Mouse (Mus musculus) megakaryocyte, embryonic 14.5 days (primary cell): Measurements from ENCODE around the gene BC024063. TPM values are rescaled to one million over a fixed set of nuclear protein-coding genes. Genes with fewer than 3 reads are reported as not detected.
A peak's percentile ranks its signal among the peaks of the same experiment; 100 is the strongest.
"Not testable (repeated sequence)": the region's sequence is repeated elsewhere in the genome, so short reads cannot be mapped to it uniquely, and the experiment has no call there.

Experiments
- H3K27me3 ChIP-seq: replicated peaks from 2 replicates; pipeline ENCODE3; 2012; ENCODE audit warnings: inconsistent platforms
- H3K36me3 ChIP-seq: replicated peaks from 2 replicates; pipeline ENCODE3; 2012; ENCODE audit warnings: low read length, inconsistent platforms, mixed read lengths
- H3K4me1 ChIP-seq: 2 replicates; pipeline ENCODE4 v1.6.1; 2012; ENCODE audit warnings: inconsistent platforms
- H3K4me3 ChIP-seq: replicated peaks from 2 replicates; pipeline ENCODE3; 2012; ENCODE audit warnings: moderate library complexity, mild to moderate bottlenecking, inconsistent platforms
- H3K9me3 ChIP-seq: 2 replicates; pipeline ENCODE4 v1.6.1; 2012; ENCODE audit warnings: inconsistent platforms
- FLI1 ChIP-seq: IDR thresholded peaks from 2 replicates; pipeline ENCODE4 v1.6.1; 2012; ENCODE audit warnings: low read length, inconsistent platforms, mixed read lengths
- GATA1 ChIP-seq: IDR thresholded peaks from 3 replicates; pipeline ENCODE4 v1.6.1; 2012; ENCODE audit warnings: mixed read lengths, low read length, inconsistent platforms, borderline replicate concordance
- polyA plus RNA-seq: library from polyadenylated mRNA; stranded (reverse); fragments of >175 nt; gene quantifications from 2 replicates; pipeline ENCODE4 v1.2.3, GENCODE M21; 2012; ENCODE audit warnings: low replicate concordance; ENCODE audit not compliant: insufficient read depth

BC024063 gene
- polyA plus RNA-seq = not detected in 2 replicates

GRCm38 (mm10) chr10:82082728-82083621 is at the start of gene BC024063:
Gene BC024063 (plus strand): TSS chr10:82083353.
- H3K4me3 ChIP-seq = peak within 1 kb of the TSS; percentile 89
- H3K9me3 ChIP-seq, H3K36me3 ChIP-seq, H3K4me1 ChIP-seq, H3K27me3 ChIP-seq: not testable (repeated sequence)

DNA sequence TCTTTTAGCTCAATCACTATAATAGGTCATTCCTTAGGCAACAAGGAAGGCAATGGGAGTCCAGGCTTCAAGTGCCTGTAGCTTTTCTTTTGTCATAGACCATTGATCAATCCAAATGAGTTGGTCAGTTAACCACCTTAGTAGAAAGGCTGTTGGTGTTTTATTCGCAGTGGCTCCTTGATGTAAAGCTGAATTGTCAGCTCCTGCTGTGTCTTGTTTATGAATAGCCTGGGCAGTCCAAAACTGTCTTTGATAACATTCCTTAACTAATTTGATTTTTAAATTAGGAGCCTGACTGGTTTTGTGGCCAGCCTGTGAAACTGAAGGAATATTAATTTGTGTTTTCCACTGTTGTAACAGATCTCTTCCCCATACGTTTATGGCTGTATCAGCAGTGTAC is 41.0 kb upstream of the BC024063 start:
- no peaks in the 10 kb centered on the region for H3K27me3 ChIP-seq
- H3K4me1 ChIP-seq = no peaks in the 10 kb centered on the region; the same call in 1 of the 2 replicates
- TF ChIP-seq GATA1 = no peak
- no peak for TF ChIP-seq FLI1
- no peak overlapping the region for H3K4me3 ChIP-seq
- no peaks in the 10 kb centered on the region for H3K36me3 ChIP-seq
- H3K9me3 ChIP-seq = peaks cover 23% of the 10 kb centered on the region

DNA sequence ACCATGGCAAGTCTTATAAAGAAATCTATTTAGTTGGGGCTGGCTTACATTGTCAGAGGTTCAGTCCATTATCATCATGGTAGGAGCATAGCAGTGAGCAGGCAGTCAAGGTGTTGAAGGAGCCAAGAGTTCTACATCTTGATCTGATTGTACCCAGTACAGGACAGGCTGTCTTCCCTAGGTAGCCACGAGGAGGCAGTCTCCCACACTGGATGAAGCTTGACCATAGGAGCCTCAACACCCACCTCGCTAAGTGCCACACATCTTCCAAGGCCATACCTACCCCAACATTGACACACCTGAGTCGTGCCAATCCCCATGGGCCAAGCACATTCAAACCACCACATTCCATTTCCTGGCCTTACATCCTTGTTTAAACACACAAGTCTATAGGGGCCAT is 36.5 kb upstream of the BC024063 start:
- no peak for TF ChIP-seq FLI1
- TF ChIP-seq GATA1 = no peak
- peak overlapping the region; percentile 29 for H3K4me3 ChIP-seq
- H3K4me1 ChIP-seq = peaks cover 14% of the 10 kb centered on the region

DNA sequence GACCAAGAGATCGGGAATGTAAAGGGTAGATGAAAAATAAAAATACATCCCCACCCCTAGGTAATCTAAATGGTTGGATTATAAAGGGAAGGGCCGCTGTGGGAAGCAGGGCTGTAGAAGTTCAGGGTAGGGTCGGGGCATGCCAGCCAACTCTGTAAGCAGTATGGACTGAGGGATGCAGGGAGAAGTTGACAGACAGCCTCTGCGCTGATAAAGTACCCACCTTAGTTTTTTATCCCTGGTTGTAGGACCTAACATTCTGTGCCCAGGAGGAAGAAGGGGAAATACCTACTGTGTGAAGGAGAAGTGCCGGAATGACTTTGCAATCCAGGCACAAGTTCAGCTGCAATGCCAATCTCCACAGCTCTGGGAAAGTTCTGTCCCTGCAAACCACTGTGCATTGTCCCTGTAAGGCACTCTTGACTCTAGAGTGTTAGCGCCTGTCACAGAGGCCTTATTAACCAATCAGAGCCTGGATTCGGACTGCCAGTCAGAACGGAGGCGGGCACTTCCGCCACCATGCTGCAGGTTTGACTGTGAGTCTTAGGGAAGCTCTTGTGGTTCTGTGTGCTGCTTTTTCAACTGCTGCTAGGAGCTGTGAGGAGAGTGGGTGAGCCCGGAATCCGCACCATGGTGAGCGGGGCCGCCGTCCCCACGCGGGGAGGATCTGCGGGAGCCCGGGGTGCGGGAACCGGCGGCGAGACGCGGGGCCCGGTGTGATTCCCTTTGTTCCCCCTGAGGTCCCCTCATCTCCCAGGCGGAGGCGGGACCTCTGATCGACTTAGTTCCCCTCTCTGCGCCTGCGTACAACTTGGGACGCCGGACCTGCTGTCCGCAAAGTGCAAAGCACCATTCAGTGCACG is 35.3 kb upstream of the BC024063 start, which contains the start of gene Zfp873:
TSS of gene Zfp873 (plus strand) at position 527 of the 863 bp plus-strand sequence.
- TF ChIP-seq FLI1 (no peak), GATA1 (no peak)
- no peaks in the 10 kb centered on the region for H3K27me3 ChIP-seq
- peaks cover 14% of the 10 kb centered on the region for H3K4me1 ChIP-seq
- H3K9me3 ChIP-seq = peaks cover 45% of the 10 kb centered on the region
- peaks cover 21% of the 10 kb centered on the region for H3K36me3 ChIP-seq
- peak within 1 kb of the TSS; percentile 93 for H3K4me3 ChIP-seq

More for the DNA sequence above, 36.5 kb upstream of the BC024063 start:
- Histone ChIP-seq H3K36me3 (peaks cover 9% of the 10 kb centered on the region), H3K27me3 (no peaks in the 10 kb centered on the region), H3K9me3 (peaks cover 33% of the 10 kb centered on the region)

- H3K9me3 ChIP-seq = peaks cover 51% of the 10 kb centered on the region
- peaks cover 27% of the 10 kb centered on the region for H3K36me3 ChIP-seq
- not testable (repeated sequence) for H3K27me3 ChIP-seq
- H3K4me1 ChIP-seq = peaks cover 16% of the 10 kb centered on the region
- peak overlapping the region; percentile 93 for H3K4me3 ChIP-seq
These were observed 34.7 kb upstream of the BC024063 start for GRCm38 (mm10) chr10:82048460-82048804.

DNA sequence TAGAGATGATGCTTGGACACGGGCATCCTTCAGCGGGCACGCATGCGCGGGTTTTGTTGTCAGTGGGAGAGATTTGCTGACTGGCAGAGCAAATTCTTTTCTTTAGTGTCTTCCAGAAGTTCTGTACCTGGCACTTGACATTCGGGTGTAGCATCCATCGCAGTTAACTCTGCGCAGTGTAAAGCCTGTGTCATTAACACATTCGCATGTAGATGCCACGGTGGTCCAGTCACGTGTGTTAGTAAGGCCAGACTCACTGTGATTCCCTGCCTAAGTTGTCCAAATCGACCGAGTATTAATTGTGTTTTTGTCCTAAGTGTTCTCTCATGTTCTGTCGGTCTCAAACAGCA is 444 bp downstream of the BC024063 start:
- H3K36me3 ChIP-seq, H3K27me3 ChIP-seq, H3K9me3 ChIP-seq, H3K4me1 ChIP-seq: not testable (repeated sequence)
- H3K4me3 ChIP-seq = peak overlapping the region; percentile 89

GRCm38 (mm10) chr10:82117206-82117605 is 34.1 kb downstream of the BC024063 start:
- no peaks in the 10 kb centered on the region for H3K27me3 ChIP-seq
- peaks cover 29% of the 10 kb centered on the region for H3K9me3 ChIP-seq
- no peaks in the 10 kb centered on the region for H3K36me3 ChIP-seq
- TF ChIP-seq GATA1 (no peak), FLI1 (no peak)
- H3K4me3 ChIP-seq = no peak overlapping the region
- H3K4me1 ChIP-seq = no peaks in the 10 kb centered on the region

DNA sequence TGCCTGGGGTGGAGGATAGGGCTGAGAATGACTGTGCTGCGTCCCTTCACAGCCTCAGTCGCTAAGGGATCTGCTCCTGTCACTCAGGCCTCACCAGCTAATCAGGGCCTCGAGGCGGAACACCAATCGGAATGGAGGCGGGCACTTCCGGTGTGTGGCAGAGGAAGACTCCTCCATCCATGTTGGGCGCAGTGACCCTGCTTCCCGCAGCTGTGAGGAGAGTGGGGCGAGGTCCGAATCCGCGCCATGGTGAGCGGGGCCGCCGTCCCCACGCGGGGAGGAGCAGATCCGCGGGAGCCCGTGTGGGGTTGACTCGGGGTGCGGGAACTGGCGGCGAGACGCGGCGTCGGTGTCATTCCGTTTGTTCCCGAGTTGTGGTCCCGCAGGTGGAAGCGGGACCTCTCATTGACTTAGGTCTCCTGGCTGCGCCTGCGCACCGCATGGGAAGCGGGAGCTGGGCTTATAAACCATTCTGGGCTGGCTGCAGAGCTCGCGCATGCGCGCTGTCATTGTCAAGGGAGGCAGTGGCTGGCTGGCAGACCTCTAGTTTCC is 44.8 kb downstream of the BC024063 start, which contains the start of gene AU041133:
TSS of gene AU041133 (plus strand) at position 164 of the 552 bp plus-strand sequence.
- Histone ChIP-seq H3K36me3 (peaks cover 22% of the 10 kb centered on the region), H3K4me3 (peak within 1 kb of the TSS; percentile 95), H3K27me3 (no peaks in the 10 kb centered on the region), H3K9me3 (peaks cover 30% of the 10 kb centered on the region), H3K4me1 (peaks cover 15% of the 10 kb centered on the region)
- TF ChIP-seq FLI1 (peak; percentile 42; the same call in 1 of the 2 replicates), GATA1 (no peak)

- no peaks in the 10 kb centered on the region for H3K27me3 ChIP-seq
- peaks cover 62% of the 10 kb centered on the region for H3K36me3 ChIP-seq
- H3K4me3 ChIP-seq = no peak overlapping the region
- TF ChIP-seq FLI1 (no peak), GATA1 (no peak)
- peaks cover 52% of the 10 kb centered on the region for H3K9me3 ChIP-seq
- H3K4me1 ChIP-seq = no peaks in the 10 kb centered on the region
These were observed 62.1 kb downstream of the BC024063 start for GRCm38 (mm10) chr10:82145282-82145681.

DNA sequence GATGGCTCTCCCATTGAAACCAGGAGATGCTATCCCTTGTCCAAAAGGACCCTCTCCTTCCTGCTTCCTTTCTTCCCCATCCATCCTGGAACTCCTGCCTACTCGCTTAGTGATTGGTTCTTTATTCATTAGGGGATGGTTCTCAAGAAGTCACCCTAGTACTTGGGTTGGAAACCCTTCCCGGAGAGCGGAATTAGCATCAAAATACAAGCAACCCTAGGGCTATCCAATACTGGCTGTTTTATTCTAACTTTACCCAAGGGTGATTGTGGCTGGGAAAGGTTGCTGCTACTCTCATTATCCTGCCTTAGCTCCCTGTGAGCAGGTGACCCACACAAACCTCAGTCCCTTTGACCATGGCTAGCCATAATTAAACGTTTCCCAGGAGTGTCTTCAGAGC is 64.4 kb downstream of the BC024063 start:
- peaks cover 68% of the 10 kb centered on the region for H3K9me3 ChIP-seq
- TF ChIP-seq FLI1 = no peak
- TF ChIP-seq GATA1 = no peak
- no peaks in the 10 kb centered on the region for H3K27me3 ChIP-seq
- no peaks in the 10 kb centered on the region for H3K4me1 ChIP-seq
- H3K4me3 ChIP-seq = no peak overlapping the region
- peaks cover 74% of the 10 kb centered on the region for H3K36me3 ChIP-seq

Other genes starting within 250 kb of the BC024063 start
- gene Gm32687, start 219.4 kb upstream of the BC024063 start, polyA plus RNA-seq = not detected in 2 replicates
- not detected in 2 replicates for gene Zfp781, start 152.9 kb upstream of the BC024063 start, polyA plus RNA-seq
- gene Zfp873, start 35.2 kb upstream of the BC024063 start, polyA plus RNA-seq = 0.04 TPM in 1 of 2 replicates, not detected in the other
- gene AU041133, start 44.7 kb downstream of the BC024063 start, polyA plus RNA-seq = not detected in 2 replicates
- 0.17 TPM in 1 of 2 replicates, not detected in the other for gene Zfp938, start 157.9 kb downstream of the BC024063 start, polyA plus RNA-seq
- gene 4932415D10Rik, start 233.2 kb downstream of the BC024063 start, polyA plus RNA-seq = 0.52 TPM in 1 of 2 replicates, not detected in the other